Mouse (Mus musculus) cerebellum, adult 2 months (tissue): ENCODE measurements around the gene Hnf4a.

Experiments
- CTCF ChIP-seq: fragments of 200-500 bp; IDR thresholded peaks from 2 replicates; pipeline ENCODE4 v1.5.1; 2011; ENCODE audit warnings: low read depth, mild to moderate bottlenecking, control low read depth, low read length, moderate library complexity, borderline replicate concordance; ENCODE audit not compliant: insufficient read depth
- POLR2A ChIP-seq: fragments of 200-500 bp; IDR thresholded peaks from 2 replicates; pipeline ENCODE4 v1.6.1; 2011; ENCODE audit warnings: low read length, control low read depth, borderline replicate concordance; ENCODE audit not compliant: insufficient read depth

DNA sequence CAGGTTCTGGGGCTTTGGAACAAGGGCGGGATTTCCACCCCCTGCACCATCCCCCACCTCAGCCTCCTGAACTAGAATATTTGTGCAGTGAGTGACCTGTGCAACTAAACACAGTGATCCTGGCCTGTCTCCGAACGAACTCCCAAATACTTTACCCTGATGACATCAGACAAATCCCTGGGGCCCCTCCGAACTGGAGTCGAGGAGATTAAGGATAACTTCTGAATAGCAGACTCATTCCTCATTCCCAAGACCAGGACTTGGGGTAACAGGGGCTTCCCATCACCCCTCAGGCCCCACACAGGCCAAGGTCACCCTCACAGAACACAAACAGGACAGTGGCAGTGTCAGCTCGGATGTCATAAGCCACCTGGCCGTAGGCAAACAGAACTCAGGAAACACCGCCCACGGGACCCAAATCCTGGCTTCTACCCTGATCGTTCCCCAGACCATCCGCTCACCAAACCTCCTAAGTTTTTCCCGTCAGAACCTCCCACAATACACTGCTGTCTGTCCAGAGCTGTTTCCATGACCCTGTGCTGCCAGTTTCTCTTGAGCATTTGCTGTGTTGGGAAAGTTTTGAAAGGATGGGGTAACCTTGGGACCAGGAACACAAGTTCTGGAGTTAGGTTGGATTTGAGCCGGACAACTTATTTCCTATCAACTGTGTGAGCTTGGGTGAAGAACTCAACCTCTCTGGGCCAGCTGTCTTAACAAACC is 32.9 kb downstream of the Hnf4a start:
- TF ChIP-seq CTCF = no peak
- TF ChIP-seq POLR2A = no peak
